Mouse (Mus musculus): ENCODE data around the gene Slc8a2. TPM values are rescaled to one million over a fixed set of nuclear protein-coding genes. Genes with fewer than 3 reads are reported as not detected.
A peak's percentile ranks its signal among the peaks of the same experiment; 100 is the strongest.

Gene Slc8a2
- total RNA-seq, 1 experiment = 3.1 TPM

- Histone ChIP-seq H3K36me3 (ENCODE audit: control insufficient read depth, insufficient read depth, low read length, poor library complexity, severe bottlenecking) (peaks cover 34% of the 10 kb centered on the region), H3K4me3 (ENCODE audit: insufficient read depth in 1 of 2, low read depth in 1 of 2, low read length in 2 of 2, poor library complexity in 1 of 2, severe bottlenecking in 1 of 2) (no peak overlapping the region), H3K9ac (ENCODE audit: insufficient read depth, low read depth, low read length, poor library complexity, severe bottlenecking) (no peak overlapping the region; the same call in 1 of the 2 replicates), H3K9me3 (ENCODE audit: control insufficient read depth, insufficient read depth, low read depth, low read length) (no peaks in the 10 kb centered on the region), H3K27ac (ENCODE audit: insufficient read depth, low read depth, low read length, poor library complexity, severe bottlenecking) (no peak overlapping the region), H3K4me1 (ENCODE audit: control insufficient read depth in 2 of 2, insufficient read depth in 2 of 2, low read length in 2 of 2, poor library complexity in 1 of 2) (peaks cover 5 to 8% of the 10 kb centered on the region in 2 experiments; a peak in 2 of 4 replicates)
- no peak for TF ChIP-seq ZC3H11A (IDR thresholded peaks at IDR 0.05; ENCODE audit: borderline replicate concordance, low read depth, low read length)
- no peak for TF ChIP-seq ZNF384 (IDR thresholded peaks at IDR 0.05; ENCODE audit: low read depth, low read length)
- TF ChIP-seq MAFK (IDR thresholded peaks at IDR 0.05; ENCODE audit: insufficient read depth, low read depth, low read length) = no peak
- TF ChIP-seq HCFC1 (IDR thresholded peaks at IDR 0.05; ENCODE audit: borderline replicate concordance, insufficient read depth, low read length) = no peak
- no peak for TF ChIP-seq CHD2 (IDR thresholded peaks at IDR 0.05; ENCODE audit: low read depth, low read length)
- in situ Hi-C loops (cut with MboI; ENCODE audit: low sequenced_read_pairs in 2 of 2, unreplicated experiment in 2 of 2) = no loop called here
- no peak for DNase-seq (ENCODE audit: low read depth, low spot score)
These were observed 27.7 kb upstream of the Slc8a2 start for GRCm38 (mm10) chr7:16101726-16102475.

- TF ChIP-seq HCFC1 (IDR thresholded peaks at IDR 0.05; ENCODE audit: borderline replicate concordance, insufficient read depth, low read length) = no peak
- TF ChIP-seq MAFK (IDR thresholded peaks at IDR 0.05; ENCODE audit: insufficient read depth, low read depth, low read length) = no peak
- no peak for TF ChIP-seq CHD2 (IDR thresholded peaks at IDR 0.05; ENCODE audit: low read depth, low read length)
- no peak for TF ChIP-seq ZNF384 (IDR thresholded peaks at IDR 0.05; ENCODE audit: low read depth, low read length)
- no peak for TF ChIP-seq ZC3H11A (IDR thresholded peaks at IDR 0.05; ENCODE audit: borderline replicate concordance, low read depth, low read length)
- Histone ChIP-seq H3K27ac (ENCODE audit: insufficient read depth, low read depth, low read length, poor library complexity, severe bottlenecking) (no peak overlapping the region), H3K4me3 (ENCODE audit: insufficient read depth in 1 of 2, low read depth in 1 of 2, low read length in 2 of 2, poor library complexity in 1 of 2, severe bottlenecking in 1 of 2) (no peak overlapping the region), H3K4me1 (ENCODE audit: control insufficient read depth in 2 of 2, insufficient read depth in 2 of 2, low read length in 2 of 2, poor library complexity in 1 of 2) (peaks cover 5 to 8% of the 10 kb centered on the region in 2 experiments; a peak in 2 of 4 replicates), H3K36me3 (ENCODE audit: control insufficient read depth, insufficient read depth, low read length, poor library complexity, severe bottlenecking) (peaks cover 40% of the 10 kb centered on the region), H3K9me3 (ENCODE audit: control insufficient read depth, insufficient read depth, low read depth, low read length) (no peaks in the 10 kb centered on the region), H3K9ac (ENCODE audit: insufficient read depth, low read depth, low read length, poor library complexity, severe bottlenecking) (no peak overlapping the region)
- in situ Hi-C loops (cut with MboI; ENCODE audit: low sequenced_read_pairs in 2 of 2, unreplicated experiment in 2 of 2) = no loop called here
- no peak for DNase-seq (ENCODE audit: low read depth, low spot score)
These were observed 26.9 kb upstream of the Slc8a2 start for GRCm38 (mm10) chr7:16102686-16103226.

- H3K4me1 ChIP-seq (ENCODE audit: control insufficient read depth in 2 of 2, insufficient read depth in 2 of 2, low read length in 2 of 2, poor library complexity in 1 of 2) = peaks cover 5 to 8% of the 10 kb centered on the region in 2 experiments; a peak in 2 of 4 replicates
- in situ Hi-C loops (cut with MboI; ENCODE audit: low sequenced_read_pairs in 2 of 2, unreplicated experiment in 2 of 2) = no loop called here
- peaks cover 46% of the 10 kb centered on the region for H3K36me3 ChIP-seq (ENCODE audit: control insufficient read depth, insufficient read depth, low read length, poor library complexity, severe bottlenecking)
- H3K9me3 ChIP-seq (ENCODE audit: control insufficient read depth, insufficient read depth, low read depth, low read length) = no peaks in the 10 kb centered on the region
- H3K4me3 ChIP-seq (ENCODE audit: insufficient read depth in 1 of 2, low read depth in 1 of 2, low read length in 2 of 2, poor library complexity in 1 of 2, severe bottlenecking in 1 of 2) = no peak overlapping the region
- no peak overlapping the region for H3K27ac ChIP-seq (ENCODE audit: insufficient read depth, low read depth, low read length, poor library complexity, severe bottlenecking)
- DNase-seq (ENCODE audit: low read depth, low spot score) = no peak
- TF ChIP-seq ZNF384 (IDR thresholded peaks at IDR 0.05; ENCODE audit: low read depth, low read length) (no peak), ZC3H11A (IDR thresholded peaks at IDR 0.05; ENCODE audit: borderline replicate concordance, low read depth, low read length) (no peak), MAFK (IDR thresholded peaks at IDR 0.05; ENCODE audit: insufficient read depth, low read depth, low read length) (no peak), HCFC1 (IDR thresholded peaks at IDR 0.05; ENCODE audit: borderline replicate concordance, insufficient read depth, low read length) (no peak), CHD2 (IDR thresholded peaks at IDR 0.05; ENCODE audit: low read depth, low read length) (no peak)
- no peak overlapping the region for H3K9ac ChIP-seq (ENCODE audit: insufficient read depth, low read depth, low read length, poor library complexity, severe bottlenecking)
These were observed 25.9 kb upstream of the Slc8a2 start for GRCm38 (mm10) chr7:16103760-16104159.

GRCm38 (mm10) chr7:16104611-16105388 lies 24.8 kb upstream of the Slc8a2 start:
- Histone ChIP-seq H3K4me1 (ENCODE audit: control insufficient read depth in 2 of 2, insufficient read depth in 2 of 2, low read length in 2 of 2, poor library complexity in 1 of 2) (peaks cover under 1 to 2% of the 10 kb centered on the region in 2 experiments; a peak in 1 of 4 replicates), H3K9me3 (ENCODE audit: control insufficient read depth, insufficient read depth, low read depth, low read length) (no peaks in the 10 kb centered on the region), H3K27ac (ENCODE audit: insufficient read depth, low read depth, low read length, poor library complexity, severe bottlenecking) (no peak overlapping the region; the same call in 1 of the 2 replicates), H3K36me3 (ENCODE audit: control insufficient read depth, insufficient read depth, low read length, poor library complexity, severe bottlenecking) (peaks cover 53% of the 10 kb centered on the region), H3K9ac (ENCODE audit: insufficient read depth, low read depth, low read length, poor library complexity, severe bottlenecking) (0 out of 2 replicates have a peak overlapping the region, but pooled peaks have one; percentile 23), H3K4me3 (ENCODE audit: insufficient read depth in 1 of 2, low read depth in 1 of 2, low read length in 2 of 2, poor library complexity in 1 of 2, severe bottlenecking in 1 of 2) (no peak overlapping the region)
- no peak for TF ChIP-seq CHD2 (IDR thresholded peaks at IDR 0.05; ENCODE audit: low read depth, low read length)
- TF ChIP-seq ZC3H11A (IDR thresholded peaks at IDR 0.05; ENCODE audit: borderline replicate concordance, low read depth, low read length) = no peak
- no peak for TF ChIP-seq HCFC1 (IDR thresholded peaks at IDR 0.05; ENCODE audit: borderline replicate concordance, insufficient read depth, low read length)
- no peak for TF ChIP-seq MAFK (IDR thresholded peaks at IDR 0.05; ENCODE audit: insufficient read depth, low read depth, low read length)
- no peak for TF ChIP-seq ZNF384 (IDR thresholded peaks at IDR 0.05; ENCODE audit: low read depth, low read length)
- no peak for DNase-seq (ENCODE audit: low read depth, low spot score)
- in situ Hi-C loops (cut with MboI; ENCODE audit: low sequenced_read_pairs in 2 of 2, unreplicated experiment in 2 of 2) = no loop called here
